Mouse (Mus musculus): ENCODE measurements around the gene Wwc2. TPM values are rescaled to one million over a fixed set of nuclear protein-coding genes. Genes with fewer than 3 reads are reported as not detected.

Gene Wwc2
- polyA plus RNA-seq, 1 experiment, result 6.4 TPM

- no peak for TF ChIP-seq GATA1 (IDR thresholded peaks at IDR 0.05; ENCODE audit: low read length)
Observed at GRCm38 (mm10) chr8:47970576-47970975, 20.1 kb downstream of the Wwc2 start.

GRCm38 (mm10) chr8:47967045-47967920 is 23.4 kb downstream of the Wwc2 start:
- TF ChIP-seq GATA1 (IDR thresholded peaks at IDR 0.05; ENCODE audit: low read length), result no peak

DNA sequence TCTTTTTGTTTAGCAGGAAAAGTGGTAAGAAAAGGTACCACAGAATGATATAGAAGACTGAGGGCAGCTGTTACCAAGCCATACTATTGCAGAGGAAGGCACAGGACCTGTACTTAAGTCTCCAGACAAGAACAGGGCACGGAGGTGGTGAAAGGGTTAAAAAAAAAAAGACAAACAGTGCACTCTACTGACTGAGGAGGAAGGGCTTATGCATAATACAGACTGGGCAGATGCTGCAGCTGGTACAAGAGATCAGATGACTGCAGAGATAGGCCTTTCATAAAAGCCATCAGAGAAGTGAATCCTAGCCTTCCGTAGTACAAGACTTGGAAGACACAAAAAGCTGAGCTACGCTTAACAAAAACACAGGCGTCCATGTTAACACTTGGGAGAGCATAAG is 28.2 kb downstream of the Wwc2 start:
- no peak for TF ChIP-seq GATA1 (IDR thresholded peaks at IDR 0.05; ENCODE audit: low read length)

DNA sequence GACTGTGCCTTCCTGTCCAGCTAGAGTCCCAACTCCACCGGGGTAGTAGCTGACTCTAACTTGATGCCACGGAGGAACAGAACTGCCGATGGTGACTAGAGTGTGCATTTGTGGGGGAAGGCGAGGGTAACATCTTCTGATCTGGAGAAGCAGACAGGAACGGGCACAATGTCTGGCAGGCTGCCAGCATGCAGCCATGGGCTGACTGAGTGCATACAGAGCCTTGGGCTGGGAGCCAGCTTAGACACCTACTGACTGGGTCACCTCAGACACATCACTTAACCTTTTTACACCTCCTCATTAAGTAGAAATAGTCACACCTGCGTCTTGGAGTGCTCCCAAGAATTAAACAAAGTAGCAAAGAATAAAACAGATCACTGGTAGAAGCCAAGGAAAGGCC is 28.7 kb downstream of the Wwc2 start:
- TF ChIP-seq GATA1 (IDR thresholded peaks at IDR 0.05; ENCODE audit: low read length), result no peak

DNA sequence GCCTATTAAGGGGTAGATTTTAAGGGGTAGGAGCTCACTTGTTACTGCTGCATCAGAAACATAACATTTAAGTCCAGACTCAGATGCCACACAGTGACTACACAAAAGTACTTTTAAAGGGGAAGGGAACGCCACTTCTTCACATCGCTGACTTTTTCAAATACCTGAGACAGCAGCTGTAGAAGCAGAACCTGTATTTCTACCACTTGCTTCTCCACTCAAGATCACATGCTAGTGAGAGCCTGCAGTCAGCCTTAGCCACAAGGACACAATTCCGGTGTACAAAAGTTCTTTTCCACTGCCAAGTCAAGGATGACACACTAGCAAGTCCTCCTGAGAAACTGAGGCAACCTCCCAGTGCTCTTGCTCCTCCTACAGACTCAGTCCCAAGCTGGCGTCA is 33.2 kb downstream of the Wwc2 start:
- TF ChIP-seq GATA1 (IDR thresholded peaks at IDR 0.05; ENCODE audit: low read length), result no peak

DNA sequence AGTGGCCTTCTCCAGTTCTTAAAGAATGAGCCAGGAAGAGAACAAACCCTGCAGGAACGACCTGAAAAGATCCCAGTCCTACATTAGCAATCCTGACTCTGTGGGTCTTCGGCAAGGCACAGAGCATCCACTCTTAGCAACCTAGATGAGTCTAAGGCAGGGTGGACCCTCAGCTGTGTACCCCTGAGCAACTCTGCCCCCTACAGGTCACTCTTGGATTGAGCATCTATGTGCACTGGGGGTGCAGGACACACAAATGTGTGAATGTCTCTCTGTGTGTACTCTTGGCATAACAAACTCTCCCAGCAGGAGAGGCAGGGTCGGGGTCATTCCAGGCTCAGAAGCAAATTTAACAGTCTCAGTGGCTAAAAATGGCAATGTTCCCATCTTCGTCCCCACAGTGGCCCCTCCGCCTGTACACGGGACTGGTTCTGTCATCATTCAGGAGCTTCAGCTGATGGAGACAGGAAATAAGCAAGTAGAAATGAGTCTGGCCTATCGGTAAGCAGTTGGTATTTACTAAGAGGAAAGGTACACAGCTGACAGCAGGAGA is 39.3 kb downstream of the Wwc2 start:
- no peak for TF ChIP-seq GATA1 (IDR thresholded peaks at IDR 0.05; ENCODE audit: low read length)

DNA sequence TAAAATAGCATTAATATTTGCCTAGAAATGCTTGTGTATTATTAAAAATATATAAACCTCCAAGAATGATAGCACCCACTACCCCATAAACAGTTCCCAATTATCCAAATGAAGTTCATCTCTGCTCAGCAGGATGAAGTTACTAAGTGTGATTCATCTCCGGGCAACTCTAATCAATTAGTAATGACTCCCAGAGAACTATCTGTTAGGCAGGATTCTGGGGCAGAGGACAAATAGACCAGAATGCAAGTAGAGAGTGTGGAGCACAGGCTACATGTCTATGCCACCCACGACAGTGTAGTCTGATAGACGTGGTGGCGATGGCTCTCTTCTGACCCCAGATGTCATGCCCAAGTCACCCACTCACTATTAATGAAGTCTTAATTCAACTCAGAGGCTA is 41.9 kb downstream of the Wwc2 start:
- no peak for TF ChIP-seq GATA1 (IDR thresholded peaks at IDR 0.05; ENCODE audit: low read length)

GRCm38 (mm10) chr8:47947672-47948618 is 42.8 kb downstream of the Wwc2 start:
- no peak for TF ChIP-seq GATA1 (IDR thresholded peaks at IDR 0.05; ENCODE audit: low read length)

- no peak for TF ChIP-seq GATA1 (IDR thresholded peaks at IDR 0.05; ENCODE audit: low read length)
Observed at GRCm38 (mm10) chr8:47943049-47943448, 47.7 kb downstream of the Wwc2 start.

DNA sequence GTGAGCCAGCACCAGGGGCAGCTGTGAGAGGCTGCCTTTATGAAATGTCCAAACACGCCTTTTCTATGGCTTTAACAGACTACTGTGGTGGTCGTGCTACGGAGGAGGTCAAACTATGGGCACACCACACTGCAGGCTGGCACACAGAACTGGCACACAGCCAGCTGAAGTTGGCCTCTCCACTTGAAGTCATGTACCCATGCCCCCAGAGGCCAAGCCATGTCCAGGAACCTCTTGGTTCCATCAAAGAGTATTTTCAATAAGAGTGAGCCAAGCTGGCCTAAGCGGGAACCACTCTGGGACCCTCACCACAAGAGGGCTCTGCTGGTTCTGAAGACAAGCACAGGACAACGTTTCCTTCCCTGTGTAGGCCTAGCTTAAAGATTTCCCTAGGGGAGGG is 49.7 kb downstream of the Wwc2 start:
- no peak for TF ChIP-seq GATA1 (IDR thresholded peaks at IDR 0.05; ENCODE audit: low read length)

DNA sequence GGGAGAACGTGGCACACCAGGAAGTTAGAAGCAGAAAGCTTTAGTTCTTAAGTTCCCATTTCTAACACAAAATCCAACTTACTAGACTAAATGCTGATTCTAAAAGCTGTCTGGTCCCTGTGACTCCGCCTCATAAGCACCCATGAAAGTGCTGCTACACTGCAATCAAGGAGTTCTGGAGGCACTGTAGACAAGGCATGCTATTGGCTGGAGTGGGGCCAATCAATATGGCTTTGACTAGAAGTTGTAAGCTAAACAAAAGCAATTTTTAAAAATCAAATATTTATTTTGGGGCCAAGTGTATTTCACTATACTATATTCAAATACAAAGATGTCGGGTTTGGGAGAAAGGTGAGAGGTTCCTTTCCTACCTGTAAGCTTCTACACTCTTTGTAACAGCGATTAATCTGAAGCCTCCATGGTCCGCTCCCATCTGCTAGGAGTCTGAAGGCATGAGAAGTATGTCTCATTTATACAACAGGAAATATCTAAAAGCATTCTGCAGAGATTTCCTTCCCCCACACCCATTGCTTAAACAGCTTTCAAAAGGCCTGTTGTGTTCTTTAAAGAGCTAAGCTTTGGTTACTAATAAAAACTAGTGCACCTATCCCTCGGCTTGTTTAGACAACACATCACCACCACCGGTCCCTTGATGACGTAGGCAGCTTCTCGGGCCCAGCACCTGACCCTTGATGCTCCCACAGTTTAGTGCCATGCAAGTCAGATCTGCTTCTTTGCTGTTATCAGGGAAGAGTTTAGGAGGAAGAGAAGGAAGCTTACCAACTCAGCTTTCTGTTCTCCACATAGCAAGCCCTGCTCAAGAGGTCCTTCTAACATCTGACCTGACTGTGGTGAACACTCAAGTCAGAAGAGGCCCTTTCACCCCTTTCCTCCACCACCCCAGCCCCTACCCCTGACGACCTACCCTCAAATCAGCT is 50.5 kb downstream of the Wwc2 start:
- no peak for TF ChIP-seq GATA1 (IDR thresholded peaks at IDR 0.05; ENCODE audit: low read length)

- TF ChIP-seq GATA1 (IDR thresholded peaks at IDR 0.05; ENCODE audit: low read length), result no peak
Observed at GRCm38 (mm10) chr8:47939217-47939616, 51.5 kb downstream of the Wwc2 start.

- no peak for TF ChIP-seq GATA1 (IDR thresholded peaks at IDR 0.05; ENCODE audit: low read length)
Observed at GRCm38 (mm10) chr8:47936386-47936785, 54.3 kb downstream of the Wwc2 start.

DNA sequence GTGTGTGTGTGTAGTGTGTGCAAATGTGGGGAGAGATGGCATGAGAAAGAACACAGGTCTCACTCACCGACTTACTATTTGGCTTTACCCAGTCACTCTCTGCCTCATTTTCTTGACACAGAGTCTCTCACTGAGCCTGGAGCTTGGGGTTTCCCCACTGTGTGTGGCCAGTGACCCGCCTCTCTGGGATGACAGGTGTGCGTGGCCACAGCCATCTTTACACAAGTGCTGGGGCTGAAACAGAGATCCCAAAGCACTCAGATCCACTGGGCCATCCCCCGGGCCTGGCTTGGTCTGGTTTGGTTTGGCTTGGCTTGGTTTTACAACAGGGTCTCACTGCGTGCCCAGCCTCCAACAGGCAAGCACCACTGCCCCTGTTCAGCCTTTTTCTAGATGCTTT is 55.3 kb downstream of the Wwc2 start:
- no peak for TF ChIP-seq GATA1 (IDR thresholded peaks at IDR 0.05; ENCODE audit: low read length)

DNA sequence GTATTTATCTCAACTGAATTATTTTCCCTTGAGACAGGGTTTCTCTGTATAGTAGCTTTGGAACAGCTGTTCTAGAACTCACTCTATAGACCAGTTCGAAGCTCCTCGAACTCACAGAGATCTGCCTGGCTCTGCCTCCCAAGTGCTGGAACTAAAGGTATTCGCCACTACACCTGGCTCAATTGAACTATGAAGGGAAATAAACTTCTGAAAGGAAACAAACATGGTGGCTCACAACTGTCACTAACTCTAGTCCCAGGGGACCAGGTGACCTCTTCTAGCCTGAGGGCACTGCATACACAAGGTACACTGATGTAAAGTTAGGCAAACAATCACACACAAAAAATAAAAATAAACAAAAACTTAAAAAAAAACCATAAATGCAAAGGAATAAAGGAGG is 57.6 kb downstream of the Wwc2 start:
- TF ChIP-seq GATA1 (IDR thresholded peaks at IDR 0.05; ENCODE audit: low read length), result no peak
